ENCODE assay signal across 9 mouse cellular contexts in the genomic region with DNA sequence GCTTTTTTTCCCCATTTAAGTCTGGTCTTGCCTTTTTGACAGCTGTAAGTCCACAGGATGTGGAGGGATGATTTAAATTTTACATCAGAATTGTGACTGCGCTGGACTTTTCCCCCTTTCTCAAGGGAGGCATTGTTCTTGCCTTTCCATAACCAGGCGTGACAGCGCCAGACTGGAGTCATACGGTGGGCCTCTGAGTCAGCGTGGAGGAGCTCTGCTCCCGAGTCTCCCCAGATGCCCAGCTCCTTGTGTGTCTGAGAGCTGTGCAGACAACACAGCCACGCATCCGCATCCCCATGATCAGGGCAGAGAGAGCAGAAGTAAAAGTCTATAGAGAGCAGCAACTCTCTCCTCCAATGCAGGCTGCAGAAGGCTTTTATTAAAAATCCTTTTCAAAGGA.
DNase-seq lines count a peak whose midpoint lies in the region; ATAC-seq and TF ChIP-seq lines count a peak whose summit lies in the region.
"Had no signal": no experiment of that assay in that cellular context is flagged by ENCODE, and none has a peak within 500 bp of the region (broad histone marks: within the 10 kb centered on the region; RNA-seq: fewer than 3 reads in every experiment).

No protein-coding gene starts in this region.

- no peaks in the 10 kb centered on the region for H3K9me3 ChIP-seq in forebrain, embryonic 14.5 days (replicated peaks; ENCODE audit: control insufficient read depth, low read length)
- no peaks in the 10 kb centered on the region for H3K9me3 ChIP-seq in hindbrain, postnatal 0 days (ENCODE audit: low read length)
- H3K9me3 ChIP-seq in neural tube, embryonic 12.5 days, result no peaks in the 10 kb centered on the region
- H3K9me3 ChIP-seq: liver, embryonic 15.5 days had no signal

- no peak overlapping the region for H3K4me3 ChIP-seq in forebrain, embryonic 14.5 days (ENCODE audit: low read depth, low read length)
- H3K4me3 ChIP-seq in hindbrain, postnatal 0 days (ENCODE audit: low read length), result no peak overlapping the region
- no peak overlapping the region for H3K4me3 ChIP-seq in neural tube, embryonic 12.5 days
- H3K4me3 ChIP-seq: liver, embryonic 15.5 days had no signal

- peak overlapping the region; percentile 5; the same call in 1 of the 2 replicates for H3K4me2 ChIP-seq in forebrain, embryonic 14.5 days (ENCODE audit: low read length)
- peak overlapping the region; percentile 37 for H3K4me2 ChIP-seq in hindbrain, postnatal 0 days (ENCODE audit: low read depth, low read length)
- peak overlapping the region; percentile 39 for H3K4me2 ChIP-seq in neural tube, embryonic 12.5 days (replicated peaks)
- H3K4me2 ChIP-seq: liver, embryonic 15.5 days had no signal

- peak overlapping the region; percentile 26; the same call in 1 of the 2 replicates for H3K9ac ChIP-seq in forebrain, embryonic 14.5 days (ENCODE audit: low read length)
- H3K9ac ChIP-seq in hindbrain, postnatal 0 days (replicated peaks; ENCODE audit: low read length), result no peak overlapping the region
- no peak overlapping the region for H3K9ac ChIP-seq in neural tube, embryonic 12.5 days
- H3K9ac ChIP-seq: liver, embryonic 15.5 days had no signal

- H3K27ac ChIP-seq in forebrain, embryonic 14.5 days (ENCODE audit: low read depth, low read length), result 0 out of 2 replicates have a peak overlapping the region, but pooled peaks have one; percentile 10
- peak overlapping the region; percentile 51; the same call in 1 of the 2 replicates for H3K27ac ChIP-seq in hindbrain, postnatal 0 days
- H3K27ac ChIP-seq in neural tube, embryonic 12.5 days, result no peak overlapping the region
- H3K27ac ChIP-seq: liver, embryonic 15.5 days had no signal

- ATAC-seq in forebrain, embryonic 14.5 days, result 0 out of 2 replicates have a peak, but pooled peaks have one; percentile 46
- peak; percentile 71 for ATAC-seq in hindbrain, postnatal 0 days
- peak; percentile 87 for ATAC-seq in neural tube, embryonic 12.5 days (ENCODE audit: low FRiP score, low read depth)

- peak; percentile 18 for DNase-seq in adrenal gland, postnatal 14 days
- no peak for DNase-seq in adrenal gland, adult 2 months
- peak; percentile 95 for DNase-seq in 3T3-L1 (ENCODE audit: low read depth, low spot score)
- peak; percentile 61 for DNase-seq in forebrain, embryonic 14.5 days (ENCODE audit: low spot score)
- peak; percentile 58 for DNase-seq in hindbrain, postnatal 0 days (ENCODE audit: low spot score)
- DNase-seq in urinary bladder, adult 2 months (ENCODE audit: low spot score), result no peak
- DNase-seq in kidney, adult 9 months, result no peak

- TF ChIP-seq CTCF in hindbrain, postnatal 0 days (IDR thresholded peaks at IDR 0.05; ENCODE audit: low read depth), result no peak

- 6% methylated on average over 8 of the region's 8 CpGs for WGBS in forebrain, embryonic 14.5 days
- 4% methylated on average over 8 of the region's 8 CpGs for WGBS in hindbrain, postnatal 0 days
- WGBS in neural tube, embryonic 12.5 days, result 5% methylated on average over 8 of the region's 8 CpGs

- H3K27me3 ChIP-seq in forebrain, embryonic 14.5 days (replicated peaks; ENCODE audit: control insufficient read depth, insufficient read depth, low read length), result no peaks in the 10 kb centered on the region
- no peaks in the 10 kb centered on the region for H3K27me3 ChIP-seq in hindbrain, postnatal 0 days (ENCODE audit: insufficient read depth, low read length)
- no peaks in the 10 kb centered on the region for H3K27me3 ChIP-seq in neural tube, embryonic 12.5 days (replicated peaks)
- H3K27me3 ChIP-seq: liver, embryonic 15.5 days had no signal

- H3K4me1 ChIP-seq in forebrain, embryonic 14.5 days (ENCODE audit: control insufficient read depth, insufficient read depth, low read length), result peaks cover 17% of the 10 kb centered on the region
- peaks cover 14% of the 10 kb centered on the region for H3K4me1 ChIP-seq in hindbrain, postnatal 0 days (ENCODE audit: insufficient read depth, low read length)
- peaks cover 24% of the 10 kb centered on the region for H3K4me1 ChIP-seq in neural tube, embryonic 12.5 days
- H3K4me1 ChIP-seq: liver, embryonic 15.5 days had no signal

- H3K36me3 ChIP-seq in forebrain, embryonic 14.5 days (ENCODE audit: control insufficient read depth, insufficient read depth, low read length), result no peaks in the 10 kb centered on the region
- no peaks in the 10 kb centered on the region for H3K36me3 ChIP-seq in hindbrain, postnatal 0 days (ENCODE audit: insufficient read depth, low read length)
- H3K36me3 ChIP-seq in neural tube, embryonic 12.5 days, result no peaks in the 10 kb centered on the region
- H3K36me3 ChIP-seq: liver, embryonic 15.5 days had no signal

Comparison
In these comparisons a context has a peak if more than half of its experiments do, and no peak if none do; other contexts are left out.
1. DNase-seq: peak in adrenal gland, postnatal 14 days (single experiment), 3T3-L1 (single experiment), forebrain, embryonic 14.5 days (single experiment) and hindbrain, postnatal 0 days (single experiment); none in adrenal gland, adult 2 months (single experiment), urinary bladder, adult 2 months (single experiment) and kidney, adult 9 months (single experiment).
2. Peak in every context shown above with its lines, with median percentiles within 50 percentile points of each other: ATAC-seq and H3K4me2 ChIP-seq.